Mouse (Mus musculus) lung, postnatal 0 days (tissue): ENCODE measurements at regions not wholly inside any gene's neighbourhood (a gene's known extent, or its start where the extent isn't known, plus 50 kb on each side); places are given as distances from the start of the nearest gene placed in this dataset.

Source experiments
- ATAC-seq: fragments of 200-750 bp; cut with Nextera tagmentation; 2 replicates; pipeline ENCODE4 v1.8.0; 2017; ENCODE audit warnings: moderate library complexity
- DNase-seq: peaks from one replicate; pipeline ENCODE4 v3.0.0-alpha.2; 2016; ENCODE audit warnings: low spot score
- H3K27ac ChIP-seq: fragments of 300-500 bp; sonication (generic); 2 replicates; pipeline ENCODE4 v1.5.1; 2014; ENCODE audit warnings: antibody characterized with exemption, mild to moderate bottlenecking, low read length, mixed read lengths
- H3K27me3 ChIP-seq: fragments of 300-500 bp; sonication (generic); replicated peaks from 2 replicates; pipeline ENCODE4 v1.6.1; 2014; ENCODE audit warnings: low read length, mixed read lengths; ENCODE audit not compliant: insufficient read depth
- H3K36me3 ChIP-seq: fragments of 300-500 bp; sonication (generic); 2 replicates; pipeline ENCODE4 v1.6.1; 2014; ENCODE audit warnings: low read length, mixed read lengths; ENCODE audit not compliant: insufficient read depth
- H3K4me1 ChIP-seq: fragments of 300-500 bp; sonication (generic); 2 replicates; pipeline ENCODE4 v1.6.1; 2014; ENCODE audit warnings: antibody characterized with exemption, low read depth, low read length, mixed read lengths; ENCODE audit not compliant: insufficient read depth
- H3K4me2 ChIP-seq: fragments of 300-500 bp; sonication (generic); replicated peaks from 2 replicates; pipeline ENCODE4 v1.6.1; 2014; ENCODE audit warnings: low read depth, mild to moderate bottlenecking, low read length, moderate library complexity, mixed read lengths
- H3K4me3 ChIP-seq: fragments of 300-500 bp; sonication (generic); 2 replicates; pipeline ENCODE4 v1.5.1; 2014; ENCODE audit warnings: low read depth, low read length
- H3K9ac ChIP-seq: fragments of 300-500 bp; sonication (generic); replicated peaks from 2 replicates; pipeline ENCODE4 v1.6.1; 2014; ENCODE audit warnings: low read depth, mild to moderate bottlenecking
- H3K9me3 ChIP-seq: fragments of 300-500 bp; sonication (generic); 2 replicates; pipeline ENCODE4 v1.6.1; 2016; ENCODE audit warnings: low read length, mixed read lengths
- CTCF ChIP-seq: IDR thresholded peaks from 2 replicates; pipeline ENCODE4 v1.5.1; 2016; ENCODE audit warnings: antibody characterized with exemption, mild to moderate bottlenecking
- EP300 ChIP-seq: IDR thresholded peaks from 2 replicates; pipeline ENCODE4 v1.6.1; 2016; ENCODE audit warnings: antibody characterized with exemption, mild to moderate bottlenecking, control low read depth
- WGBS: fragments of 180-500 bp; shearing (Covaris S2); extraction: QIAGEN DNeasy Blood & Tissue Kit; methylation state at CpG from one replicate; pipeline ENCODE4 v1.1.7; 2014; 5-methylcytosine and 5-hydroxymethylcytosine counted together

- H3K27ac ChIP-seq: peak overlapping the region; percentile 47; the same call in 1 of the 2 replicates
- no peaks in the 10 kb centered on the region for H3K27me3 ChIP-seq
- 0 out of 2 replicates have a peak overlapping the region, but pooled peaks have one; percentile 14 for H3K4me2 ChIP-seq
- H3K4me1 ChIP-seq: peaks cover 6% of the 10 kb centered on the region
- 0 out of 2 replicates have a peak, but pooled peaks cover 6% of the 10 kb centered on the region for H3K36me3 ChIP-seq
- ATAC-seq (no peak), DNase-seq (no peak)
- no peak overlapping the region for H3K4me3 ChIP-seq
- H3K9ac ChIP-seq: no peak overlapping the region
- TF ChIP-seq EP300: no peak
- WGBS: 42% methylated on average over 5 of the region's 5 CpGs
- no peaks in the 10 kb centered on the region for H3K9me3 ChIP-seq
Measured at GRCm38 (mm10) chr1:137905566-137905965, 269.9 kb downstream of the Ptprc start.

DNA sequence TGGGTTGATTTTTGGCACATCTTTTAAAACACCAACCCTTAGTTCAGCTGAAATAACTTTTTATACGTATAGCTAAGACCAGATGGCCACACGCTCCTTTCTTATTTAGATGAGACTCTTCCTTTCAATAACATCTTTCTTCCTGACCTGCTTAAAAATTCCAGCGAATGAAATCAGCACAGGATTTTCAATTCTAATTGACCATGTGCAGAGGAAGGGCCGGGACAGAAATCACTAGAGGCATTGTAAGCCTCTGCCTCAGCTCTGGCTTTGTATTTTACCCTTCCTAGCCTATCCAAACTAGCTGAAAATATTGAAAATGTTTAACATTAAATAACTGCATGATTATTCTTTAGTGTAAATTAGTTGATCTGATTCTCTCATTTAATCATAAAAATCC is 272.2 kb downstream of the Ptprc start:
- TF ChIP-seq CTCF (no peak), EP300 (no peak)
- DNase-seq (no peak), ATAC-seq (no peak)
- no peak overlapping the region for H3K4me3 ChIP-seq
- H3K9ac ChIP-seq: no peak overlapping the region
- H3K27ac ChIP-seq: no peak overlapping the region
- no peaks in the 10 kb centered on the region for H3K36me3 ChIP-seq
- 0 out of 2 replicates have a peak overlapping the region, but pooled peaks have one; percentile 14 for H3K4me2 ChIP-seq
- H3K27me3 ChIP-seq: no peaks in the 10 kb centered on the region
- peaks cover 6% of the 10 kb centered on the region for H3K4me1 ChIP-seq
- H3K9me3 ChIP-seq: no peaks in the 10 kb centered on the region
- 47% methylated on average over 4 of the region's 4 CpGs for WGBS

- Histone ChIP-seq H3K4me2 (peak overlapping the region; percentile 30), H3K9me3 (no peaks in the 10 kb centered on the region), H3K9ac (no peak overlapping the region), H3K27me3 (no peaks in the 10 kb centered on the region), H3K4me3 (no peak overlapping the region), H3K36me3 (no peaks in the 10 kb centered on the region), H3K27ac (0 out of 2 replicates have a peak overlapping the region, but pooled peaks have one; percentile 16), H3K4me1 (peaks cover 6% of the 10 kb centered on the region)
- no peak for TF ChIP-seq EP300
- TF ChIP-seq CTCF: no peak
- ATAC-seq (no peak), DNase-seq (no peak)
- WGBS: 27% methylated on average over 6 of the region's 6 CpGs
Measured at GRCm38 (mm10) chr1:137902859-137903258, 272.6 kb downstream of the Ptprc start.

GRCm38 (mm10) chr1:137901996-137902395 is 273.5 kb downstream of the Ptprc start:
- H3K4me3 ChIP-seq: no peak overlapping the region
- WGBS: 41% methylated on average over 4 of the region's 4 CpGs
- H3K9me3 ChIP-seq: no peaks in the 10 kb centered on the region
- no peak for ATAC-seq
- peaks cover 6% of the 10 kb centered on the region for H3K4me1 ChIP-seq
- no peak for TF ChIP-seq CTCF
- TF ChIP-seq EP300: no peak
- H3K27ac ChIP-seq: peak overlapping the region; percentile 35; the same call in 1 of the 2 replicates
- H3K4me2 ChIP-seq: peak overlapping the region; percentile 69
- H3K9ac ChIP-seq: peak overlapping the region; percentile 19; the same call in 1 of the 2 replicates
- no peaks in the 10 kb centered on the region for H3K36me3 ChIP-seq
- no peak for DNase-seq
- H3K27me3 ChIP-seq: no peaks in the 10 kb centered on the region

- Histone ChIP-seq H3K27ac (peak overlapping the region; percentile 94), H3K9me3 (no peaks in the 10 kb centered on the region), H3K4me2 (peak overlapping the region; percentile 69), H3K4me3 (peak overlapping the region; percentile 79), H3K9ac (peak overlapping the region; percentile 76; the same call in 1 of the 2 replicates), H3K27me3 (no peaks in the 10 kb centered on the region), H3K36me3 (no peaks in the 10 kb centered on the region), H3K4me1 (peaks cover 3% of the 10 kb centered on the region)
- no peak for TF ChIP-seq EP300
- no peak for TF ChIP-seq CTCF
- DNase-seq (no peak), ATAC-seq (no peak)
- WGBS: 30% methylated on average over 5 of the region's 5 CpGs
Measured at GRCm38 (mm10) chr1:137901211-137901610, 274.3 kb downstream of the Ptprc start.

DNA sequence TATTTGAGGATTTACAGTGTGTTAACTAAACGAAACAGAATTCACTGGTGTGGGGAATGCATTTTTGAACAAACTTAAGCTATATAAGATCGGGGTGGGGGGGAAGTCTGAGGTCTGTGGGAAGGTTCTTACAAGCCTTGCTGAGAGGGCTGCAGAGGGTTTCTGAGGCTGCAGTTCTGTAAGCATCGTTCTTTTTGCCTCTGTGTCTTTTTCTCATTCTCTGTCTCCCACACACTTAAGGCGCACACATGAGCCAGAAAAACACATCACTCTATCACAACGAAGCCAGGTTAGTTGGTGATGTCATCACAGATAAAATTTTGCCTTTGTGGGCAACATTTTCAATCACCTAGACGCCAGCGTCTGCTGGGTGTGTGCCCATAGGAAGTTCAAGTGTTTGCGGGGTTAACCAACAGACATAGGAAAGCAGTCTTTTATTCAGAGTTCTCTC is 274.9 kb downstream of the Ptprc start:
- H3K9me3 ChIP-seq: no peaks in the 10 kb centered on the region
- no peak for TF ChIP-seq CTCF
- TF ChIP-seq EP300: no peak
- 1% methylated on average over 8 of the region's 8 CpGs for WGBS
- ATAC-seq: peak; percentile 6; the same call in 1 of the 2 replicates
- H3K27ac ChIP-seq: peak overlapping the region; percentile 94
- no peaks in the 10 kb centered on the region for H3K27me3 ChIP-seq
- peak overlapping the region; percentile 76 for H3K9ac ChIP-seq
- peak overlapping the region; percentile 79 for H3K4me3 ChIP-seq
- no peaks in the 10 kb centered on the region for H3K36me3 ChIP-seq
- H3K4me2 ChIP-seq: peak overlapping the region; percentile 69
- peak; percentile 57 for DNase-seq
- H3K4me1 ChIP-seq: peaks cover 3% of the 10 kb centered on the region
